Mouse (Mus musculus): Measurements from ENCODE around the gene Bpifb5.
"Not testable (repeated sequence)": the region's sequence is repeated elsewhere in the genome, so short reads cannot be mapped to it uniquely, and the experiment has no call there.

The Bpifb5 gene

DNA sequence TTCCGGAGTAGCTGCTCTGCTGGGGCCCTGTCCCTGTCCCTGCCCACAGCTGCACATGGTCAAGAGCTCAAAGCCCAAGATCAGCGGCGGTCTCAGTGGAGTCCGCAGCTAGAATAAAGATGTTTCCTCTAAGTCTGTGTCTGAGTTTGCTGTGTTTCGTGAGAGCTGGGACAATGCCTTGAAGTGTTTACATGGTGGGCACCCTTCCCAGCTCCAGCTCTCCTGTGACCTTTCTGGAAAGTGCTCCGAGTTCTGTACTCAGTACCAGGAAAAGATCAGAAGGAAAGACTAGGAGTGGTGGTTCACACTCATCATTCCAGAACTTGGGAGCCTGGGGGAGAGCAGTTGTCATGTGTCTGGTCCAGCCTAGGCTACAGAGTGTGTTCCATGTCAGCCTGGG, 17.2 kb downstream of the Bpifb5 start:
- no peak for DNase-seq (ENCODE audit: low spot score)

DNA sequence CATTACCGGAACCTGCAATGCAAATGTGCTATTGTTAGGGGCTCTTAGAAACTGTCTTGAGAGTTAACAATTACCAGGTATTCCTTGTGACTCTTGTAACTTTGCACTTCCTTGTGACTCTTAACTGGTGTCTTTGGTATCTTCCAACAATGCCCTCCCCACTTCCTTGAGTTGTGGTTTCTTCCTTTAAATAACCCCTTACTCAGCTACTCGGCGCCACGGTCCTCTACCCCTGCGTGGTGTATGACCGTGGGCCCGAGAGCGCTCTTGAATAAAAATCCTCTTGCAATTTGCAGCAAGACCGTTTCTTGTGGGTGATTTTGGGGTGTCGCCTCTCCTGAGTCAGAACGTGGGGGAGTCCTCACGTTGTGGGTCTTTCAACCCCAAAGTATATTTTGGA, 19.2 kb downstream of the Bpifb5 start:
- not testable (repeated sequence) for DNase-seq (ENCODE audit: low spot score)

- DNase-seq (ENCODE audit: low spot score) = no peak
These were observed 20.0 kb downstream of the Bpifb5 start for GRCm38 (mm10) chr2:154243356-154244036.

GRCm38 (mm10) chr2:154245322-154245721, 21.8 kb downstream of the Bpifb5 start:
- DNase-seq (ENCODE audit: low spot score) = no peak

GRCm38 (mm10) chr2:154255254-154255653, 31.7 kb downstream of the Bpifb5 start:
- not testable (repeated sequence) for DNase-seq (ENCODE audit: low spot score)

DNA sequence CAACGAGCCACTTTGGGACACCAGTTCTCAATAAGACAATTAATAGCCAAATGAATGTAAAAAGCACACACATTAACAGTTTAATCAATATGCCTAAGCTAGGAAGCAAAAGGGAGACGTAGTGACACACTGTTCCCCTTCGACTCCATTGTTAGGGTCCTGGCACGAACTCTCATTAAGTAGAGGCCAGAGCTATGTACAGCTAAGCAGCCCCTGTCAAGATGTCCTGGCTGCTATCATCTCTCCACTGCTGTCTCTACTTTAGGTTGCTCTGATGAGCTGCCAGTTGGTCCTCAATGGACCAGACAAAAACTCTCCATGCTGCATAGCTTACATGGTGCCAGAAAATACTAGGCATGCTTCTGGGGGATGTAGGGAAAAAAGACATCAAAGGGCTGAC, 32.2 kb downstream of the Bpifb5 start:
- no peak for DNase-seq (ENCODE audit: low spot score)

GRCm38 (mm10) chr2:154257554-154257953, 34.0 kb downstream of the Bpifb5 start, which contains the start of gene Bpifb9a:
TSS of gene Bpifb9a (plus strand) at chr2:154257854.
- DNase-seq (ENCODE audit: low spot score) = not testable (repeated sequence)

DNA sequence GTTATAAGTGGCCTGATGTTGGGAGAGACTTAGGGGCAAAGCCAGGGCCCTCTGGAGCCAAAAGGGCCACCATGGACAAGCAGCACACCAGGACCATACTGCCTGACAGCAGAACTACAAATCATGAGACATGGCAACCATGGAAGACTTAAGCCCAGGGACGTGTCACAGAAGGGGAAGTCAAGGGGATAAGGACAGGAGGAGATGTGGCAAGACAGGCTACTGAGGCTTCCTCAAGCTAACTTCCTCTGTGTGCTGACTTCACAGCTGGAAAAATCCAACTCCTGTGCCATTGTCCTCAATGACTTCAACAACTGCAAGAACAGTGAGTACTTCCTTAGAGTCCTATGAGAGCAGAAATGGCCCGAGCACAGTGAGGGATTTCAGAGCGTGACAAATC, 40.9 kb downstream of the Bpifb5 start:
- DNase-seq (ENCODE audit: low spot score) = not testable (repeated sequence)
